In the genomic region with DNA sequence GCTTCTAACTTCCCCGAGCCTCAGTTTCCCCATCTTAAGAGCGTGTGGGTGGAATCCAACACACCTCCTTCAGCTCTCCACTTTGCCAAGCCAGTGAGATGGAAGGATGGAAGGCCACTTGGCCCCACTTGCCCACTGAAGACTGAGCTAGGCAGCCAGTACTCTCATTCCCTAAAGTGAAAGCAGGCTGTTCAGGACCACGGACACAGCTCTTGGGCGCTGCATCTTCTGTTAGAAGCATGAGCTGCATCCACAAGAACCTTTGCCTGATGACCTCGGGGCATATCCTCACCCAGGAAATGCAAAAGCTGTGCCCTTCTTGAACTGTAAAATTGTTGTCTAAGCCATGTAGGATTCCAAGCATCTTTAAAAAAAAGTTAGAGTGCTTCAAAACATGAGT, we compare ENCODE assay signal across 17 mouse cellular contexts.
"Had no signal": no experiment of that assay in that cellular context is flagged by ENCODE, and none has a peak within 500 bp of the region (broad histone marks: within the 10 kb centered on the region; RNA-seq: fewer than 3 reads in every experiment).

No protein-coding gene starts in this region.

- H3K9me3 ChIP-seq: intestine, embryonic 15.5 days; kidney, embryonic 15.5 days; limb, embryonic 13.5 days; midbrain, embryonic 10.5 days; neural tube, embryonic 13.5 days; stomach, embryonic 15.5 days had no signal

- H3K27me3 ChIP-seq: intestine, embryonic 15.5 days; kidney, embryonic 15.5 days; limb, embryonic 13.5 days; neural tube, embryonic 13.5 days; stomach, embryonic 15.5 days had no signal

- H3K9ac ChIP-seq: intestine, embryonic 15.5 days; kidney, embryonic 15.5 days; limb, embryonic 13.5 days; liver, embryonic 14.5 days; neural tube, embryonic 13.5 days; stomach, embryonic 15.5 days had no signal

- H3K4me1 ChIP-seq: intestine, embryonic 15.5 days; limb, embryonic 13.5 days; stomach, embryonic 15.5 days had no signal

- H3K4me3 ChIP-seq: intestine, embryonic 15.5 days; kidney, embryonic 15.5 days; layer of hippocampus, adult 2 months; limb, embryonic 13.5 days; midbrain, embryonic 10.5 days; neural tube, embryonic 13.5 days; stomach, embryonic 15.5 days had no signal

- H3K27ac ChIP-seq: intestine, embryonic 15.5 days; kidney, embryonic 15.5 days; layer of hippocampus, adult 2 months; limb, embryonic 13.5 days; liver, embryonic 14.5 days; midbrain, embryonic 10.5 days; neural tube, embryonic 13.5 days; stomach, embryonic 15.5 days had no signal

- H3K36me3 ChIP-seq: intestine, embryonic 15.5 days; kidney, embryonic 15.5 days; limb, embryonic 13.5 days; midbrain, embryonic 10.5 days; neural tube, embryonic 13.5 days; stomach, embryonic 15.5 days had no signal

- H3K4me2 ChIP-seq: intestine, embryonic 15.5 days; kidney, embryonic 15.5 days; limb, embryonic 13.5 days; neural tube, embryonic 13.5 days; stomach, embryonic 15.5 days had no signal

- ATAC-seq: intestine, embryonic 15.5 days; midbrain, embryonic 16.5 days had no signal

- DNase-seq: kidney, adult 18-20 months; kidney, postnatal 36 days; lung, adult 2 months; lung, postnatal 10 days; lung, postnatal 4 days; retina, postnatal 1 day; thymus, adult 2 months; thymus, postnatal 25 days had no signal
